ENCODE assay signal across 15 mouse cellular contexts in genomic region chr16:89886561-89886960, GRCm38 (mm10).
"Had no signal": no experiment of that assay in that cellular context is flagged by ENCODE, and none has a peak within 500 bp of the region (broad histone marks: within the 10 kb centered on the region; RNA-seq: fewer than 3 reads in every experiment).

No protein-coding gene starts in this region.

- H3K36me3 ChIP-seq: neural tube, embryonic 15.5 days had no signal

- H3K4me1 ChIP-seq: stomach, embryonic 15.5 days had no signal

- H3K9me3 ChIP-seq: neural tube, embryonic 13.5 days; neural tube, embryonic 15.5 days; stomach, embryonic 15.5 days had no signal

- H3K27me3 ChIP-seq: neural tube, embryonic 12.5 days; neural tube, embryonic 13.5 days; neural tube, embryonic 15.5 days; stomach, embryonic 15.5 days had no signal

- DNase-seq: right cerebral cortex, adult 18-20 months; right cerebral cortex, postnatal 14 days; right cerebral cortex, postnatal 25 days; right cerebral cortex, postnatal 4 days; spleen, adult 18-20 months; thymus, adult 18-20 months; thymus, adult 2 months; thymus, postnatal 14 days; thymus, postnatal 25 days; thymus, postnatal 36 days; thymus, postnatal 4 days had no signal

- H3K4me2 ChIP-seq: neural tube, embryonic 12.5 days; neural tube, embryonic 13.5 days; neural tube, embryonic 15.5 days; stomach, embryonic 15.5 days had no signal

- H3K4me3 ChIP-seq: neural tube, embryonic 12.5 days; neural tube, embryonic 13.5 days; neural tube, embryonic 15.5 days; stomach, embryonic 15.5 days had no signal

- H3K27ac ChIP-seq: neural tube, embryonic 12.5 days; neural tube, embryonic 13.5 days; neural tube, embryonic 15.5 days; stomach, embryonic 15.5 days had no signal

- H3K9ac ChIP-seq: neural tube, embryonic 12.5 days; neural tube, embryonic 13.5 days; neural tube, embryonic 15.5 days; stomach, embryonic 15.5 days had no signal
